Mouse (Mus musculus): ENCODE measurements around the gene Atpaf1. TPM values are rescaled to one million over a fixed set of nuclear protein-coding genes. Genes with fewer than 3 reads are reported as not detected.
A peak's percentile ranks its signal among the peaks of the same experiment; 100 is the strongest.

Atpaf1 gene
- total RNA-seq (2021): 10 to 100 TPM; 25.9 to 29.0 TPM
- long read RNA-seq, transcript Atpaf1-203 (9 exons, 2,330 nt): major isoform, 28 of 34 reads
- long read RNA-seq, partial matches to known transcripts: 5 of 34 reads
- long read RNA-seq, other reads (novel, unspliced or antisense): 1 of 34 reads

DNA sequence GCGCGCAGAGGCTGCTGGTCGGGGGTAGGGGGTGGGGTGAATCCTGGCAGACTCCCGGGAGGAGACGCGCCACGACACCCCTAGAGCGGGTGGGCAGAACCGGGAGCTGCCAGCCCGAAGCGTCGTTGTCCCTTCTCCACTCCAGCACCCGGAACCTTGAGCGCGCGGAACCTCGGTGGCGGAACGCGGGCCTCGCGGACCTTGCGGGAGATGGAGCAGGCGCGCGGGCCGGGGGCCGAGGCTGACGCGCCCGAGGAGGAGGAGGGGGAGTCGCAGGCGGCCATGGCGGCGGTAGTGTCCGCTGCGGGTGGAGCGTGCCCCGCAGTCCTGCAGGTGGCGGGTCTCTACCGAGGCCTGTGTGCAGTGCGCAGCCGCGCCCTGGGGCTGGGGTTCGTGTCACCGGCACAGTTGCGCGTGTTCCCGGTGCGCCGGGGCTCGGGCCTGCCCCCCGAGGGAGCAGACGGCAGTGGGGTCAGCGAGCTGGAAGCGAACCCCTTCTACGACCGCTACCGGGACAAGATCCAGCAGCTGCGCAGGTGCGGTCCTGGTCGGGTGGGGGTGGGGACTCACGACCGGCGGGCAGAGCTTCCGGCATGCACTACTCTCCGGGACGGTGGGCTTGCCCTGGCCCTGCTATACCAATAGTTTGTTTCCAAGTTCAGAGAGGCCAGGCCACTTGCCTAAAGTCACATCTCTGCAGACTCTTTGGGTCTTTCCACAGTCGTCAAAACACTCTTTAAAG is at the start of gene Atpaf1:
Gene Atpaf1, plus strand, starts transcription at position 44 of the 742 bp plus-strand sequence.
- DNase-seq (ENCODE audit: low spot score in 2 of 2): peak; percentile 86 to 88

DNA sequence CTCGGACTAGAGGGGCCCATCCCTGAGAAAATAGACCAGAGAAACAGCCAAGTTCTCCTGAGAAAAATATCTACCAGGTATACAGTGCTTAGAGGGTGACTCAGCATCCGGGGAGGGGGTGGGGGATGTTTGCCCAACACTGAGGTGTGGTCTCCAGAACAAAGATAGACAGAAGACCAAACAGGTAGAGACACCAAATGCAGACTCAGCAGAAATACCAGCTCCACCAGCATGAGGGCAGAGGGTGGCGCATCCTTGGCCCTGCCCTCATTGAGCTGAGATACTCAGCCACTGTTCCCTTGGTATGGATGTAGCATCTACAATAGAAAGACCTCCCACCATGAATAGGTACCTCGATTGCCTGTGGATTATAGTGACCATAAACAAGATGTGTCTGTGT is 49.7 kb upstream of the Atpaf1 start:
- no peak for DNase-seq (ENCODE audit: low spot score in 2 of 2)

DNA sequence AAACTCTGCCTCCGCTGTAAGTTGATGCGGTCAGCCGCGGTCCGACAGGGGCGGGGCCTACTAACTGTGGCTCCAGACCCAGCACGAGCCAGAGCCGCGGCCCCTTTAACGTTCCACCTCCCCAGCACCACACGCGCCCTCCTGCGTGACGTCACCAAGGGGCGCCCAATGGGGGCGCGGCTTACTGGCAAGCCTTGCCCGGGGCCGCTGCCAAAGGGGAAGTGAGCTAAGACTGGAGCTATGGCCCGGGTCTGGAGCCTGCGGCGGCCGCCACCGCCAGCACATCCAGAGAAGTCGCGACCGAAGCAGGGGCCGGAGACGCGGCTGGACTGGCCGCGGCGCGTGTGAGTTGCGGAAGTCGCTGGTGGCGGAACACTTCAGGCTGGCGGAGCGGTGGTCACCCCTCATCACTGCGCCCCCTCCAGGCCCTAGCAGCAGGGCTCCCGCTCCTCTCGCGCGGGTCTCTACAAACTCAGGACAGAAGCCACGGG is 47.0 kb upstream of the Atpaf1 start, which contains the start of gene Efcab14:
Gene Efcab14, plus strand, starts transcription at position 194 of the 491 bp plus-strand sequence.
- DNase-seq (ENCODE audit: low spot score in 2 of 2): peak; percentile 98 to 99

DNA sequence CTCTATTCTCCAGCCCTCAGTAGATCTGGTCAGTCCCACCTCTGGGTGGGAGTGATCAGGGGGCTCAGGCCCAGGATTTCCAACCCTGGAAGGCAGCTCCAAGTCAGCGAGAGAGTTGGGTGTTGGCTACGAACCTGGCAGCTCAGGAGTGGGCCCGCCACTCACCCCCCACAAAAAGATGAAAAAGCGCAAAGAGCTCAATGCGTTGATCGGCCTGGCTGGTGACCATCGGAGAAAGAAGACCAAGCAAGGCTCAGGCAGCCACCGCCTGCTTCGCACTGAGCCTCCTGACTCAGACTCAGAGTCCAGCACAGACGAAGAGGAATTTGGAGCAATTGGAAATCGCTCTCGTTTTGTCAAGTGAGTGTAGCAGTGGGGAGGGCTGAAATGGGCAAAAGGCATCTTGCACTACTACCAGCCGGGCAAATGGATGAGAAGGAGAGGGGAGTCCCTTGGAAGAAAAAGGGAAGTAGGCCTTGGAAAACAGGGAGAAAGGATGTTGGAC is 46.1 kb upstream of the Atpaf1 start:
- DNase-seq (ENCODE audit: low spot score in 2 of 2): no peak

DNA sequence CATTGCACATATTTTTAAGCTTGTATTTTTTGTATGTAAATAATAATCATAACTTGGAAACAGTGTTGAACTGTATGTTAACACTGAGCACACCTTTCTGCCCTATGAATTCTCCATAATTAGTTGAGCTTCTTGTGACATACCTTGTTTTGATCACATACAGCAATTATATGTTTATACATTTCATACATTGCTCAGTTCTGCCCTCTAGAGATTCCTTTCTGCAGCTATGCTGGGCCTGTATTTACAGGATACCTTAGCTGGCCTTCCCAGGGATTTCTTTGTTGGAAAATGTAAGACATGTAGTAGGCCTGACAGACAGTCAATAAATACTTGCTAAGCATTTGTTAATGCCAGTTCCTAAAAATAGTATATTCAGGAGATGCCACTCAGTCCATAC is 42.0 kb upstream of the Atpaf1 start:
- DNase-seq (ENCODE audit: low spot score in 2 of 2): no peak

DNA sequence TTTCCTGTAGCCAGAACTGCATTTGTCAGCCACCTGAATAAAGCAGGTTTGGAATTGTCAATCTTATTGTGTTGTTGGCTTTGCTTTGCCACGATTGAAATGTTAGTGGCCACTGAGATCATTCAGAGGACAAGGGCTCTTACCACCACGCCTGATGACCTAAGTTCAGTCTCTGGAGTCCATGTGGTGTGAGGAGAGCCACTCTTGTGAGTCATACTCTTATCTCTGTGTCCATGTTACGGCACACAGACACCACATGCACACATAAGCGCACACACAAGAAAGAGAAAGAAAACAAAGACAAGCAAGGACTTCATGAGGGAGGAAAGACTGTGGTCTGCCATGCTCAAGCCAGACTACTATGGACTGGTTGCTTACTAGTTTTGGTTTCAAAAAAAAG is 41.5 kb upstream of the Atpaf1 start:
- DNase-seq (ENCODE audit: low spot score in 2 of 2): no peak

DNA sequence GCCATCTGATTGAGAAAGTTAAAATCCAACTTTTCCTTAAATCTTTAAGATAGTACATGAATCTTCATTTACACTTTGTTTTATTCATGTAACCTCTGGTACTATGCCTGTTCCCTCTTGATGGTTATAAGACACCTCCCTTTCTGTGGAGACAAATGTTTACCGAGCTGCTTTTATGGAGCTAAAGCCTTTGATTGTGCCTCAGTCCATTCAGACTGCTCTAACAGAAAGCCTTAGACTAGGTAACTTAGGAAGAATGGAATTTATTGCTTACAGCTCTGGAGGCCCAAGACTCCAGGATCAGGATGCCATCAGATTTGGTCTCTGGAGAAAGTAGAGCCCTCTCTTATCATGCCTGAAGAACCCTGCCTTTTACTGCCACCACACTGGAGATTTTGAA is 36.4 kb upstream of the Atpaf1 start:
- DNase-seq (ENCODE audit: low spot score in 2 of 2): no peak

DNA sequence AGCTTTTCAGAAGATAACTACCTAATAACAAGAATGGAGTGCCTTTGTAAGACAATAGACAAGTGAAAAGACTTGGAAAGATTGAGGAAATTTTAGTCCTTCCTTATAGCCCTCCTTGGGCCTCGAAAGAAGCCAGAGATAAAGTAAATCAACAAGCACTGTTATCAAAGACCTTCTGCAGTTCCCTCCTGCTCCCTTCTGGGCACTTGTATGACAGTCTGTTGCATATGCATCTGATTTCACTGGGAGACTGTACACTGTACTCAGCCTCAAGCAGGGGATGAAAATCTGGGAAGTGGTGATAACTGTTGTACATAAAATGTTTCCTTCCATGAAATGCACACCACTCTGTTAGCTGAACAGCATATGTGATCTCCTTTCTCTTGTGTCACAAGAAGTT is 35.3 kb upstream of the Atpaf1 start:
- DNase-seq (ENCODE audit: low spot score in 2 of 2): no peak

DNA sequence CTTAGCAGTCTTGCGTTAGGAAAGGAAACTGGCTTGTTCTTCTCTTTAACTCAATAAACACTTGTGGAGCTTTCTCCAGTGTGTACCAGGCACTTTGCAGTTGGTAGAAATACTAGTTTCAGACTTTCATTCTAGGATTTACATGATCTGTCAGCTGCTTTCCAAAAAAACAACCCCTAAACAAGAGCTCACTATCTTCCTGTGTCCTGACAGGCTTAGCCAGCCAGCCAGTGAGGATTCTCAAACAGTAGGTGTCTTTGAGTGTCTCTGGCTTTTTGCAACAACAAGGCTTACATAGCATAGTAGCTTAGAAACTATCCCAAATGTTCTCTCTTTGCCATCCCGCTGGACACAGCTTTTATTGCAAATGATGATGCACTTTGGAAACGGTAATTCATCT is 30.5 kb upstream of the Atpaf1 start:
- no peak for DNase-seq (ENCODE audit: low spot score in 2 of 2)

DNA sequence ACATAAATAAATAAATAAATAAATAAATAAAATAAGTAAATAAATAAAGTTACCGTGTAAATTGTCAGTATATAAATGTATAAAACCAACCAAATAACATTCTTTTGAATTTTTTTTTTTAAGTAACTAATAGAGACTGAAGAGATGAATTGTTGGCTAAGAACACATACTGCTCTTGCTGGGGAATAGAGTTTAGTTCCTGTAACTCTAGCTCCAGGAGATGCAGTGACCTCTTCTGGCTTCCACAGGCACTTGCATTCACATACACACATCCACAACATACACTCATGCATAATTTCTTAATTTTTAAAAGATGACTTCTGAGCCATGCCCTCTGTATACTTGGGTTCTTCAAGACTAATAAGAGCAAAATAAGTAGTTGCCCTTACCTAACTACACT is 29.8 kb upstream of the Atpaf1 start:
- no peak for DNase-seq (ENCODE audit: low spot score in 2 of 2)

DNA sequence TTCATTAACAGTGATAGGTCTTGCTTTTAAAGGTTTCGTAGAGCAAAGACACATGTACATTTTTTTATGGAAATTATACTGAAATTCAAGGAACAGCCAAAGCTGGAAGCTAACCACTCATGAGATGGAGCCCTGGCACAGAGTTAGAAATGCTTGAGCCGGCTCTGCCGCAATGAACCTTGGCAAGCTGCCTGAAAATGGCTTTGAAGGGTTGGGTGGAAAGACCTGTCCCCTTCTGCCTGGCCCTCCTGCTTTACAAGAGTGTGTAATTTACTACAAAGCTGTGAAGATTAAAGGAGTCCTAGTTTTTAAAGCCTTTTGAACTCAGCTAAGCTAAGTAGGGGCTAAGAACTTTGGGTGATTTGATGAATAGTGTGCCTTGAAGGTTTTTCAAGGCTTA is 23.4 kb upstream of the Atpaf1 start:
- DNase-seq (ENCODE audit: low spot score in 2 of 2): peak in 1 of 2 experiments; percentile 29

DNA sequence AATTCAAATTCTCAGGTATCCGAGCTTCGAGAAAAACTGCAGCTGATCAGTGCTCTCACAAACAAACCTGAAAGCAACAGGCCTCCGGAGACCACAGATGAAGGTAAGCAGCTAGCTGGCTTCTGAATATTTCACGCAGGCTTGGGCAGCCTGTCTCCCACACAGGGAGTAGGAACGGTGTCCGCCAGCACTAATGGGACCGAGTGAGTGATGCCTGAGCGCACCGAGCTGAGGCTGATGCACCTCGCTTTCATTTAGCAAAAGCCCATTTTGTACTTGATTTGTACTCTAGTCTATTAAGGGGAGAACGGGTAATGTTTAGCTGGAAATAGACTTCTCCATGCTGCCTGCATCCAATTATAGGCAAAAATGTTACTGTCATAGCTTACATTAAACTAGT is 20.0 kb upstream of the Atpaf1 start:
- no peak for DNase-seq (ENCODE audit: low spot score in 2 of 2)

DNA sequence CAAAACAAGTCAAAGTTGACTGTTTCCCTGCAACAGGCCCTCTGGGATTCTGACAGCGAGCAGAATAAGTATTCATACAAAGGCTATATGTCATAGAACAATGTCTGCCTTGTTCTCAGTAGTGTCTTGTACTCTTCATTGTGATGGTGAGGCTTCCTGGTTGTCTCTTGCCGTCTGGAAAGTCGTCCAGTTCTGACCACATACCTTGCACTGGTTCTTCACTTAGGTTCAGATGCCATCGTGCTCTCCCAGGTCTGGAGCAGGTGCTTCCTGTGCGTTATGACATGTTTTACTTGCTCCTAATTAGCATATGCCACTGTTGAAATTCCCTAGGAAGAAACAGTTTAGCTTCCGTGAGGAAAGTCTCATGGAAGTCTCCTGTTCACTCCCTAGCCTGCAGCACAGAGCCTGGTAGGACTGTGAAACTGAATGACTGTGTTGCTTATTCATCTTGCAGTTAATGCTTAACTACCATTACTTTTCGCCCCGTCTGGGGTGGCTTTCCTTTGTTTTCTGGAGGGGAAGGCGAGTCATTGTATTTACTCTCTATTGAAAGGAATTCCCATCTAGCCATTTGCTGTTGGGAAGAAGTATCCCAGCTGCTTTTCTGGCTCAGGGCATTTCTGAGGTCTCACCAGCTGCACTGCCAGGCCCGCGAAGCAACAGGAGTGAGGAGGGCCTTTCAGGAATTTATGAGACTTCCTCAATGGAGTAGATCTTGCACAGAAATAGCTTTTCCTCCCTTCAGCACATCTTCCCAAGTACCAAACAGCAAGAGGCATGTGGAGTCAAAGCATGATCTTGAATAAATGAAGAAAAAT is 16.8 kb upstream of the Atpaf1 start:
- no peak for DNase-seq (ENCODE audit: low spot score in 2 of 2)

DNA sequence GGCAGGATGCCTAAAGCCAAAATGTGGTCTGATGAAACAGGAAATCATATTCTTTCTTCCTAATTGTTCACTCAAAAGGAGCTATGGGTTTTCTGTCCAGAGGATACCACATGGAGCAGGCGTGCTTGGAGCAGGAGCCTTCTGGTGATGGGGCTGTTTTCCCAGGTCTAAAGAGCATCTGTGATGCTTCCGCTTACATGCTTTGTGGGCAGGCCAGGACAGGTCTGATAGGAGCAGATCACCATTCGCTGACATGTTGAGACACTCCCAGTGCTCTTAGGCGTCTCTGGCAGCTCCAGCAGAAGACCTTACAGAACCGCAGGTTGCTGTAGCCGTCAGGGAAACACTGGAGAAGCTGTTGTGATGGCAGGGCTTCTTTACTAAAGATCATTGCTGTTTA is 9.6 kb upstream of the Atpaf1 start:
- no peak for DNase-seq (ENCODE audit: low spot score in 2 of 2)

DNA sequence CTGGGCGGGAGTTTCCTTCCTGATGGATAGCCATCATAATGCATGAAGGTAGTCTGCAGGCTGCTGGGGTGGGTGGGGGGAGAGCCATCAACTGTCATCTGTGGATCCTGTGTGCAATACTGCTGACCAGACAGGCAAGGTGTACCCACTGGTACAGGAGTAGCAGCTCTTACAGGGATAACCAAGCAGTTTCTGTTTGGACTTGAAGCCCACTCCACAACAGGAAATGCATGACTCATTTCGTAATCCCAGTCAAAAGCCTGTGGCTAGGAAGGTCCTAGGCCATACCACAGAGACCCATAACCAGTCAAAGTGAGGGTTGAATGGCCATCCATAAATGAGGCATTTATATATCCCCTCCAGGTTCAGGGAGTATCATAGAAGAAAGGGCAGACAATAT is 7.0 kb upstream of the Atpaf1 start:
- DNase-seq (ENCODE audit: low spot score in 2 of 2): no peak

DNA sequence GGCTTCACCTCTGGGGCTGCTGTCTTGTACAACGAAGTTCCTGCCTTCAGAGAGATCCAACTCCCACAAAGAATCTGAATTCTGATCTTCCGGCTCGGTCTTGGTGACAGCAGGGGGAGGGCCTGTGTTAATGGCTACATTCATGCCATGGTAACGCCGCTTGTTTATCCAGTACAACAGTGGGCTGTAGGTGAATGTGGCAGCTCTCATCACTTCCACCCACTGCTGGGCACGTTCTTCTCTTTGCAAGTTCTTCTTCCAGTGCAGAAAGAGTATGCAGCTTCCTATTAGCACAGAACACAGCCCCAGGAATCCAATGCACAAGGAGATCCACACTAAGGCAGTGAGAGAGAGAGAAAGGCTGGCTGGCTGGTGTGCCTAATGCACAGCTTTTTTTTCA is 4.3 kb upstream of the Atpaf1 start:
- DNase-seq (ENCODE audit: low spot score in 2 of 2): no peak

DNA sequence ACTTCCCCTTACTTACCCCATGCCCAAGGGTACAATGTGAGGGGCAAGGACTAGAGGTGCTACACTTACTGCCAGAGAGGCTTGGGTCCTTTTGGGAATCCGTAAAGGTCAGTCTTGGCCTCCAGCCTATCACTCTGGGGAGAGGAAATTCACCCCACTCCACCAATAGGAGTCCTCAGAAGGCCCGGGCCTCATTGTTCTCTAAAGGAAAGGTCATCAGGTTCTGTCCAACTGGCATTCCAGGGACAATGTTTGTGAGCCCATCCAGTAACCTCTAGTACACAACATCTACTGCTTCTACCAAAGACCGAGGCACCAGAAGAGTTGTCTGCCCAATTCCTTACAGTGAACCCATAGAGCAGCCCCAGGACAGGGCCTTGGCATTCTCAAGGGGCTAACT is 3.7 kb upstream of the Atpaf1 start, which contains the start of gene Tex38:
Gene Tex38, minus strand, starts transcription at position 101 of the 400 bp plus-strand sequence.
- DNase-seq (ENCODE audit: low spot score in 2 of 2): no peak

DNA sequence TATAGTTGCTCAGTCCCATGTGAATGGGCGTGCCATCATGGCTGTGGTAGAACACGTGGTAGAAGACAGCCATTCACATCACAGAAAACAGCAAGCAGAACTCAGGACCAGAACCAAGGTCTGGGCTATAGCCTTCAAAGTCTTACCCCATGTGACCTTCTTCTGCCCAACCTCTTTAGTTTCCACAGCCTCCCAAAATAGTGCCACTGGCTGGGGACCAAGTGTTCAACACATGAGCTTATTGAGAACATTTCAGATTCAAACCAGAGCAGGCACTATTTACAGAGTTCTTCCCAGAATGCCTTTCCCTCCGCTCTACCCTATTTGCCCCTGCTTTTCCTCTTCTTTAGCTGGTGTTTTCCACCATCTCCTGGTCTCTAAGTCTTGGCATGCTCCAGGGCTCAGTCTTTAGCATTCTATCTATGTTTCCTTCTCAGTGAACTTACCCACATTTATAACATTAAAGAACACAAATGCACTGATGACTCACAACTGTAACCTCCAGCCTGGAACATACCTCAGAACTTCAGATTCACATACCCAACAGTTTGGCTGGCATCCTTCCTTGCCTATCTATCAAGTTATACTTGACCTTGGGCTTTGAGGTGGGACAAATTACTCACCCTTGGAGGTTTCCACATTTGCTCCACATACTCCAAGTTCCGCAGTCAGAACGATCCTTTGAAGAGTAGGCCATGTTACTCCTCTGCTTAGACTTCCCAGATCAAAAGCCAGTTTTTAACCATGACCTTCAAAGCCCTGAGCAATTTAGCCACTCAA is 2.4 kb upstream of the Atpaf1 start:
- DNase-seq (ENCODE audit: low spot score in 2 of 2): no peak

DNA sequence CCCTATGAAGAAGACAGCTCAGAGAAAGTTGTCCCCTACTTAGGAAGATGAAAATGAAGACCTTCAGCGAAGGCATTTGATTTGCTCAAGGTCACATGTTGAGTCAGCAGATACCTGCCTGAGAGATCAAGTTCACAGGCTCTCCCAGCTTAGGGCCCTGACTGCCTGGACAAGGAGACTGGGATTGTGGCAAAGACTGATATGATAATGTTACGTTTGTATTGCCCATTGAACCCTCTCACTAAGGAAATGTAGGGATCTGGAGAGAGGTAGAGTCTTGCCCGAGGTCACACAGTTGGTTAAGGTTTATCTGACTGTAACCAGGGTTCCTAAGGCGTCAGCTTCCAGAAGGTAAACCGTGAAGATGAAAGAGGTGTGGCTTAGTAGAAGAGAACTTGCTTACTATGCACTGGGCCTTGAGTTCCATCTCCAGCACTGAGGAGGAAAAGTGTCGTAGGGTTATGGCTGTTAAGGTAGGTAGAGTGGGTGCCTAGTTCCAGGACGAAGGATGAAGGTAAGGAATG is 961 bp downstream of the Atpaf1 start:
- DNase-seq (ENCODE audit: low spot score in 2 of 2): no peak

DNA sequence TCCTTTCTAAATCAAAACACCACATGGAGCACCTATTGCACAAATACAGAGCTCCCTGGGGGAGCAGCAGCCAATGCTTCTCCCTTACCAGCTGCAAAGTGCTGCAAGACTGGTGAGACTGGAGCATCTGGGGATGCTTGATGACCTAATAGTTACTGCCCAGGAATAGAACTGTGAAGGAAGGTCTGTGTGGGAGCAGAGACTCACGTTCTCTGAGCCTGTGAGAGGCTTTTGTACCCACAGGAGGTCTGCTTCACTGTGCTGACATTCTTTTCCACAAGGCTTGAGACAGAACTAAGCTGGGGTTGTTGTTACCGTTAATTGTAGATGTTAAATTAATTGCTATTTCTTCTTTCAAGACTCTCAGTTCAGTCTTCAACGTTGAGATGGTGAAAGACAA is 6.3 kb downstream of the Atpaf1 start:
- DNase-seq (ENCODE audit: low spot score in 2 of 2): no peak

DNA sequence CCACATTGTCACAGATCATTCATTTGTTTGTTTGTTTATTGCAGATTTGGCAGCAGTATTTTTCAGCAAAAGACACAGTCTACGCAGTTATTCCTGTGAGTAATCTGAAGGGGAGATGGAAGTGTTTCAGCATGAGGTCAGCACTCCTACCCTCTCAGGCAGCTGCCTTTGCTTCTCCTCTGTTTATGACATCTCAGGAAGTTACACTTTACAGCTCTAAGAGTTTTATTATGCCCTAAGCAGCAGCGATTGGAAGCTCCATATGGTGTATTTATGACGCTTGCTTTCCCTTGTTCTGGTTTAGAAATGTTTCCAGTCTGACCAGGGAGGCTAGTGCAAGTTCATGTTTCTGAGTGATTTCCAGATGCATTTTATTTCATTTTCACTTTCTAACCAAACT is 10.7 kb downstream of the Atpaf1 start:
- DNase-seq (ENCODE audit: low spot score in 2 of 2): no peak
